Mouse (Mus musculus) activated CD4-positive, CD25-positive, alpha-beta regulatory T cell, adult 4 months (primary cell): ENCODE measurements around the gene Cyfip1. TPM values are rescaled to one million over a fixed set of nuclear protein-coding genes. Genes with fewer than 3 reads are reported as not detected.

Experiments used
- ATAC-seq: one replicate; pipeline ENCODE4 v1.8.0; 2017
- polyA plus RNA-seq, 2 experiments: library from polyadenylated mRNA; unstranded; fragments of 100-300 nt; shearing (Covaris generic); gene quantifications; one replicate each; pipeline ENCODE4 v1.2.1; 2017

Cyfip1 gene
- 10 to 100 TPM; 67.1 to 75.8 TPM for polyA plus RNA-seq

- ATAC-seq: no peak
These were observed at the start of gene Cyfip1 for GRCm38 (mm10) chr7:55841445-55841844. Gene Cyfip1 (plus strand): TSS chr7:55841745.

- no peak for ATAC-seq
These were observed 49.3 kb upstream of the Cyfip1 start for GRCm38 (mm10) chr7:55792280-55792679.

DNA sequence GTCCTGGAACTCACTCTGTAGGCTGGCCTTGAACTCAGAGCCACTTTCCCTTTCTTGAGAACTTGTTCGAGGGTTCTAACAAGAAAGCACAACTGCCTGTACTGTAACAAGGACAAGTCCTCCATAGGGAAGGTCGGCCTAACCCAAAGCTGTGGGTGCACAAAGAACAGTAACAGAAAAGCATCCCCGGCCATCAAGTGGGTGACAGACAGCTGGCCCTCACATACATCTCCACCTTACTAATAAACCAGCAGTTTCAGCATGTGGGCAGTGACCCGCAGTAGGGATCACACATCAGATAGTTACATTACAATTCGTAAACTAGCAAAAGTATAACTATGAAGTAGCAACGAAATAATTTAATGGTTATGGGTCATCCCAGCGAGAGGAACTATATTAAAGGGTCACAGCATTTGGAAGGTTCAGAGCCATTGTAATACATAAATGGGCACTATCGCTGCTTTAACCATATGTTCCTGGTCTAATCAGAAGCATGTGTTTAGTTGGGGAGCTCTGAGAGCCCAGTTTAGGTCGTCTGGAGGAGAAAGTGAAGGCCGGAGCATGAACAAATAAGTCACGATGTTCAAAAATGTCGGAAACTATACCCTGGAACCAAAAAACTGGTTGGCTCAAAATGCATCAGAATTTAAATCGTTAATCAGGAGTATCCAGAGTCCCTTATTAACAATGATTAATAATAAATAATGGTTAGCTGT is 48.2 kb upstream of the Cyfip1 start:
- no peak for ATAC-seq

DNA sequence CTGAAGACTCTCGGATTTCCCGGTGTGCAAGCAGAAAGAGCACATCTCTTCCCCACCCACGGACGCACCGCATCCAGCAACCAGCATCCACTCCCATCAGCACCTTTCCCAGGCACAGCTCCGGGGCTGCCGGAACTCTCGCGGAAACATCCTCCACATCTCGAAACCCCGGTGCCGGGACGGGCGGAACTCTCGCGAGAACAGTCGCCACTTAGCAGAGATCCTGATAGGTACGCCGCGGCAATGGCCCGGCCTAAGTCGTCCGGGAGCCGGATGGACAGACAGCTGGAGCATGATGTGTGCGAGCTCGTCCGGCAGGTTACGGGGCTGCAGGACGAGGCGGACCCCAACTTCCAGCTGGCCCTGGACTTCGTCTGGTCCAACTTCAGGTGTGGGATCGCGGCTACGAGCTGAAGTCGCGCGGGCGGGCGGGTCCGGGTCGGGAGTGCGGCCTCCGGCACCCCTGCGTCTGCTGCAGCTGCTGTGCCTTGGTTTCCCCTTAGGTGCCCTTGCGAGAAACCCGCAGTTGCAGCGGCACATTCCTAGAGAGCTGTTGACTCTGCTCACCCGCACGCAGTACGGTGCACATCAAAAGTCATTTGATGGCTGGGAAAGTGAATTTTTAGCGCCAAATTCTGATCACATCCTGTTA is 47.5 kb upstream of the Cyfip1 start, which contains the start of gene Tubgcp5:
Tubgcp5 (plus strand) TSS at position 203 of the 652 bp plus-strand sequence.
- peak; percentile 100 for ATAC-seq

- ATAC-seq: no peak
These were observed 41.6 kb upstream of the Cyfip1 start for GRCm38 (mm10) chr7:55799981-55800380.

GRCm38 (mm10) chr7:55809967-55810366 is 31.6 kb upstream of the Cyfip1 start:
- ATAC-seq: no peak

DNA sequence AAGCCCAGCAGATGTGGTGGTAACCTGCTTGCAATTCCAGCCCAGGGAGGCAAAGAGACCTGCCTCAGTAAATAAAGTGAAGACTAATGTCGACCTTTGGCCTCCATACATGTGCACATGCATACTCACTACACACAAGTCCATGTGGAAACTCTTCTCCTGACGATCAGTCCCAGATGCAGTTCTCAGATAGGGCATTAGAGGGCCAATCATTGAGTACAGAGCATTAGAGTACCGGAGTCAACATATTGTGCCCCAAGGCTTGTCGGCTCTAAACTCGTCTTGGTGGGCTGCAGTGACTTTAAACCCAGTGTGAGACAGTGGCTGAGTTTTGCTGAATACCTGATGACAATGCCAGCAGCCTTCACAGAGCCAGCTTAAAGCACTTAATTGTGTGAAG is 17.1 kb upstream of the Cyfip1 start:
- no peak for ATAC-seq

- ATAC-seq: no peak
These were observed 14.0 kb upstream of the Cyfip1 start for GRCm38 (mm10) chr7:55827551-55827950.

DNA sequence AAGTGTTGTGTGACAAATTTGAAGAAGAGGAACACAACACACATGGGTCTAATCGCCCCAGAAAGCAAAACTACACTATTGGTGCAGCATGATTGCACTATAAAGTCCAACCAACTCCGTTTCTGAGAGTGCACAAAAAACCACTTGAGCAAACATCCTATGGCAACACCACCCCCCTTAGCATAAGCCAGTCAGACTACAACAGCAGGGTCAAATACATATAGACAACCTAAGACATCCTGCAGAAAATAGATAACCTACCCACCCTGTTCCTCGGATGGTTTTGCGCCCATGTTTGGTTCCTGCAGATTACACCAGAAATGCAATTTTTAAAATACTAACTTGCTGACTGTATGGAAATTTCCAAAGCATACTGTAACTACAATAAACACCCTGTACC is 4.7 kb upstream of the Cyfip1 start:
- no peak for ATAC-seq

- ATAC-seq: peak; percentile 86
These were observed 495 bp downstream of the Cyfip1 start for GRCm38 (mm10) chr7:55841977-55842503.

DNA sequence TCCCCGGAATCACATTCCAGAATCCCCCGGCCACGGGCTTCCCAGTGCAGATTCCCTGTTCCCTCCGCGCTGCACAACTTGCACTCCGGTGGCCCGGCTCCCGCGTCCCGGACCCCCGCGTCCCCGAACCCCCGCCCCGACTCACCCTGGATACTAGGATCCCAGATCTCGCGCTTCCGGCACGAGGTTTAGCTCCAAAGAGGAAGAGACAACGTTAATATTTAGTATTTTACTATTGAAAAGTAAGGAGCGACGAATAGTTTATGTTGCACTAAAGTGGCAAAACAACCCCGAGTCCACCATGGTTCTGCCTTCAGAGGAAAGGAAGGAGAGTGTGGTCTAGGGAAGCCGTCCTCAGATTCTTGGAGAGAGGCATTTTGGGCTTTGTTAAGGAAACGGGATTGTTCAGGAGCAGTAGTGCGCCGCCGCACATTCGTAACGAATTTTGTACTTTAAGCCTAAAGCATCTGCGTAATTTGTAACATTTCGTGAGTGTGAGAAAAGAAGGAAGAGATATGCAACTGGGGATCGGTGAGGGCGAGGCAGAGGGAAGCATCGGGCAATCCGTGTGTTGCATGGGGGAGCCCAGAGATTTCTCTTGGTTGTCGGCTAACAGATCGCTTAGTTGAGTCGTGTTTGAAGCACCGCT is 1.1 kb downstream of the Cyfip1 start:
- no peak for ATAC-seq

DNA sequence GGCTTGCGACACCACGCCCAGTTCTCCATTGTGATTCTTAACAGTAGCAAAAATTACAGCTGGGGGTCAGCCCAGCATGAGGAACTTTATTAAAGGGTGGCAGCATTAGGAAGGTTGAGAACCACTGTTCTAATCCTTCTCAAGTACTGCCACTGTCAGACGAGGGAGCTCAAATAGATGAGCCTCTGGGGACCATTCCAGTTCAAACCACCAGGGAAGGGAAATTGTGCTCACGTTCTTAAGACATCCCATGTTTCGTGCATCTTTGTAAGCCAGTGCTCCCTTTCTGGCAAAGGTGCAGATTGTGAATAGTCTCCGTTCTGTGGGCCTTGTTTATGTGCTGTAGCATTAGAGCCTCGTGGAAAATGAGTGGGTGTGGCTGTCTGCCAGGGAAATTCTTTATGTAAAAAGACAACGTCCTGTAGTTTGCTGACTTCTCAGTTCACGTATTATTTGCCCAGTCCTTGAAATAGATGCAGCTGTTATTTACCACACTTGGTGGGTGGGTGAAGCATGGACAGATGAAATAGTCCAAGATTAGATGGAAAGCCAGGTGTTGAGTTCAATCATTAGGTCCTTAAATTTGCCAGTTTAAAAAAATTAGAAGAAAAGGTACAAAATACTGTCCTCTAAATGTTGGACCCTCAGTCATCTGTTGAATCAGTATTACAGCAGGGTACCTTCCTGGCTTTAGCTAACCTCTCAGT is 5.2 kb downstream of the Cyfip1 start:
- peak; percentile 40 for ATAC-seq

DNA sequence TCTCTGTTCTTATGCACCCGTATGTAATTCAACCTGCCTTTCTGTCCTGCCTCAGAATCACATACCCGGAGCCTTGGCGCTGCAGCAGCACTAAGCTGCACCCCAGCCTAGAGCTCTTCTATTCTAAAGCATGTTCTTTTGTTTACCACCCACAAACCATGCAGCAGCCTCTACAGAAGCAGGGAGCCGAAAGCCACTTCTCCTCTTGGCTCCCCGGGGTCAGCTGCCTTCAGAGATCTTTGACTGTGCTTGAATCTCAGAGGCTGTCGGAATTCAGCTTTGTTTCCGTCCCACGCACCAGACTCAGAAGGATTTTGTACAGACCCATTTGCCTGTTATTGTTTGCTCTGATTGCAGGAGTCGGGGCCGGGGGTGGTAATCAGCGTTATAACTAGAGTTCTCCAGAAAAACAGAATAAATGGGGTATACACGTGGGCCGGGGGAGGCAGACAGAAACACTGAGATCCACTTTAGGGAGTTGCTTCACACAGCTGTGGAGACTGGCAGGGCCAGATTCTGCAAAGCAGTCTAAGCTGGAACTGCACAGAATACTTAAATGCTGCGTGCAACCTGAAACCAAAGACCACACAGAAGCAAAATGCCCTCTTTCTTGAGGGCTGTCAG is 8.5 kb downstream of the Cyfip1 start:
- ATAC-seq: no peak

DNA sequence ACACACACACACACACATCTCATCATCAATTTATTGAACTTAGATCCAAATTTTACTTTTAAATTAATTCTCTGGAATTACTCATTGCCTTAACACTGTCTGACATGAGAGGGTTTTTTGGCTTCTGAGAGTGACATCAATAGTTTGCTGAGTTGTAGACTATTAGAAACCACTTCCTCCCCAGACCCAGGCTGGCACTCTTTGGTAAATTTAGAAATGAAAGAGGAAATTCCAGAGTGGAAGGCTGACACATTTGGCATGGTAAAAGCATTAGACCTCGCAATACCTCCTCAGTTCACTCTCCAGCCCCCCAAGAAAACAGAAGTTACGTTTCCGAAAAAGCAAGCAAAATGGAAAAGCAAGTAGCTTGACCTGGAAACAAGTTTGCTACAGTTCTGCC is 11.2 kb downstream of the Cyfip1 start:
- ATAC-seq: peak; percentile 81

- peak; percentile 30 for ATAC-seq
These were observed 14.1 kb downstream of the Cyfip1 start for GRCm38 (mm10) chr7:55855597-55855996.

DNA sequence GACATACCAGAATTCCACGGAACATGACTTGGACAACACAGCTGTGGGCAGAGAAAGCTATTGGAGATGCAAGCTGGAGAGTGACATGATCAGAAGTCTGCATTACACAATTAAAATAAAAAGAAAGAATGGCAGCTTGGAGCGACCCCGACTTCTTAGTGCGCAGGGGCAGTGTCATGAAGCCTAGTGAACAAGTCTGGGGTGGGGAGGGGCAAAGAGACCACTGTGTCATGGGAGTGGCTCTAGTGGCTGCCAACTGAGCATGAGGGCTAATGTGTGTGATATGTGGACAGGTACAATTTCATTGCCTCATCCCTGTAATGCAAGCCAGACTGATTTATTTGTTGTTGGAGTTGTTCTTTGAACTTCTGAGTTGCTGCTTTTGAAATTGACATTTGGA is 15.2 kb downstream of the Cyfip1 start:
- ATAC-seq: no peak

- ATAC-seq: peak; percentile 10
These were observed 16.2 kb downstream of the Cyfip1 start for GRCm38 (mm10) chr7:55857729-55858128.

GRCm38 (mm10) chr7:55858836-55859517 is 17.4 kb downstream of the Cyfip1 start:
- ATAC-seq: no peak

DNA sequence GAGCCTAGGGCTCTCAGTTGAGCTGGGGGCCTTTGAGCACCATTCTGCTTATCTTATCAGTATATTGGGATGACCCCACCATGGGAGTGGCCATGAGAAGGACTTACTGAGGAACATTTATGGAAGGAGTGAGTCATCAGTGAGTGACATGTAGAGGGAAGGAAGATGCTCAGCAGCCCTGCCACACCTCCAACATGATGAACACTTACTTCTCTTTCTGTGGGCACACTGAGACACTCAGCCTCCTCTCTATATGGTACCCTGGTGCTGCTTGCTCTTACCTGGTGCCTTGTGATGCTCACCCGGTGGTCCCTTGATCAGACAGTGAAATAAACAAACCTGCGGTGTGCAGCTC is 17.9 kb downstream of the Cyfip1 start:
- no peak for ATAC-seq

DNA sequence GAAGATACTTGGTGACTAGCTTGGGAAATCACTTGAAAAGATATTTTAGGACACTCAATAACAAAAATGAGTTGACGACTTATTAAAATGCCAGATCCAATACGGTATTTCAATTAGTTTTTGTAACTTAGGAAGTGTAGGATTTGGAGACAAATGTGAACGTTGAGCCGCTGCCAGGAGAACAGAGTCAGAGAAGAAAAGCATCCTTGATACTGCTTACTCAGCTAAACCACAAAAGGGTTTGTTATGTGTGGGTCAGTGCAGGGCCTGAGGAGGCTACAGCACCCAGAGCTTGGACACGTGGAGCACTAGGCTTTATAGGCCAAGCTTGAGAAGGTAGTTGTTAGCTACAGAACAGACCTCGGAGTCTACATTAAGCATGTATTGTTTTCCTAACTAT is 18.4 kb downstream of the Cyfip1 start:
- no peak for ATAC-seq

DNA sequence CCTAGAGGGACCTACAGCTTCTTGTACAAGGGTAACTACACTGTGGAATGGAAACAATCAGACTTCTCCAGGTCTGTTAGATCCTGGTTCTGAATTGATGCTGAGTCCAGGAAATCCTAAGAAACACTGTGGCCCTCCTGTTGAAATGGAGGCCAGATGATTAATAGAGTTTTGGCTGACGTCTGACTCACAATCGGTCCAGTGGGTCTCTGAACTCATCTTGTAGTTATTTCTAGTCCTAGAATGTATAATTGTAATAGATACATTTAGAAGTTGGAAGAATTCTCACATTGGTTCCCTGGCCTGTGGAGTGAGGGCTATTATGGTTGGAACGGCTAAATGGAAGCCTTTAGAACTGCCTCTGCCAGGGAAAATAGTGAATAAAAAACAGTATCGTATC is 19.6 kb downstream of the Cyfip1 start:
- no peak for ATAC-seq

DNA sequence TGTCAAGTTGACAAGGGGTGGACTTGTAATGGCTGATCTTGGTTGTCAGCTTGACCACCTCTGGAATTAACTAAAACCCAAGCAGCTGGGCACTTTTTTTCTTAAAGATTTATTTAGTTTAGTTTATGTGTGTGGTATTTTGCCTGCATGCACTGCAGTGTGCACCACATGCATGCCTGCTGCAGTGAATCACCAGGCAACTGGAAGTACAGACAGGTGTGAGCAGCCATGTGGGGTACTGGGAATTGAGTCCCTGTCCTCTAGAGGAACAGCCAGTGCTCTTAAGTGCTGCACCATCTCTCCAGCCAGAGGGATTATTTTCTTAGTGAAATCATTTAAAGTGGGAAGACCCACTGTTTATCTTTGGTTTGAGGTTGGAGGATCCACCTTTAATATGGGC is 23.5 kb downstream of the Cyfip1 start:
- ATAC-seq: no peak
